16 mouse cellular contexts compared by ENCODE assay signal in the genomic region with DNA sequence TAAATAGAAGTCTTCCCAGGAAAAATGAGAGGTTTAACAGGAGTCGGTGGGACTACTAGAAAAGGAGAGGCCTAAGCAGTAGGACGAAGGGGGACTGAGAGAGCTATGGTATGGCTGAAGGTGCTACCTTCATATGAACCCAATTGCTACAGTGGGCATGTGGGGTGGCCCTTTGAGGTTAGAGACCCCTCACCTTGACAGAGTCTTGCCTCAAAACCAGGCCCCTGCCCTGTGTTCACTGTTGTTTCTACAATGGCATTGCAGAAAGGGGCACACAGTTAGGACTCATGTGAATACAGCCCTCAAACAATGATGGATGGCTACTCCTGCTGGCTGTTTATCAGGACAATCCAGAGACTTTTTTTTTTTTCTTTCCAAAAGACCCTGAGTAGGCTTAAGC.
"Had no signal": no experiment of that assay in that cellular context is flagged by ENCODE, and none has a peak within 500 bp of the region (broad histone marks: within the 10 kb centered on the region; RNA-seq: fewer than 3 reads in every experiment).

No protein-coding gene starts in this region.

- H3K27me3 ChIP-seq: neural tube, embryonic 13.5 days; neural tube, embryonic 15.5 days; stomach, embryonic 15.5 days had no signal

- DNase-seq: retina, postnatal 1 day; right cerebral cortex, adult 18-20 months; right cerebral cortex, postnatal 14 days; right cerebral cortex, postnatal 25 days; right cerebral cortex, postnatal 4 days; spleen, adult 18-20 months; thymus, adult 18-20 months; thymus, adult 2 months; thymus, postnatal 14 days; thymus, postnatal 25 days; thymus, postnatal 36 days; thymus, postnatal 4 days had no signal

- H3K4me1 ChIP-seq: neural tube, embryonic 13.5 days; neural tube, embryonic 15.5 days; stomach, embryonic 15.5 days had no signal

- H3K27ac ChIP-seq: neural tube, embryonic 13.5 days; neural tube, embryonic 15.5 days; stomach, embryonic 15.5 days; stomach, postnatal 0 days had no signal

- H3K9me3 ChIP-seq: neural tube, embryonic 13.5 days; neural tube, embryonic 15.5 days; stomach, embryonic 15.5 days had no signal

- H3K4me2 ChIP-seq: neural tube, embryonic 13.5 days; neural tube, embryonic 15.5 days; stomach, embryonic 15.5 days had no signal

- H3K36me3 ChIP-seq: neural tube, embryonic 13.5 days; neural tube, embryonic 15.5 days; stomach, embryonic 15.5 days had no signal

- H3K9ac ChIP-seq: neural tube, embryonic 13.5 days; neural tube, embryonic 15.5 days; stomach, embryonic 15.5 days had no signal

- H3K4me3 ChIP-seq: neural tube, embryonic 13.5 days; neural tube, embryonic 15.5 days; stomach, embryonic 15.5 days had no signal
